Mouse (Mus musculus) limb, embryonic 14.5 days (tissue): ENCODE measurements around the gene Cabcoco1. TPM values are rescaled to one million over a fixed set of nuclear protein-coding genes. Genes with fewer than 3 reads are reported as not detected.

ENCODE experiments used
- ATAC-seq: fragments of 200-750 bp; cut with Nextera tagmentation; 2 replicates; pipeline ENCODE4 v1.8.0; 2017; ENCODE audit warnings: low read depth, moderate number of reproducible peaks, moderate TSS enrichment; ENCODE audit not compliant: low FRiP score
- DNase-seq: peaks from one replicate; pipeline ENCODE4 v3.0.0-alpha.2; 2015; ENCODE audit warnings: low spot score
- H3K27ac ChIP-seq: fragments of 300-500 bp; sonication (generic); replicated peaks from 2 replicates; pipeline ENCODE4 v1.5.1; 2014; ENCODE audit warnings: low read depth, mild to moderate bottlenecking, low read length, moderate library complexity, mixed read lengths
- H3K27me3 ChIP-seq: fragments of 300-500 bp; sonication (generic); 2 replicates; pipeline ENCODE4 v1.6.1; 2014; ENCODE audit warnings: low read length, mixed read lengths; ENCODE audit not compliant: control insufficient read depth, insufficient read depth
- H3K36me3 ChIP-seq: fragments of 300-500 bp; sonication (generic); 2 replicates; pipeline ENCODE4 v1.6.1; 2014; ENCODE audit warnings: mild to moderate bottlenecking, low read length, moderate library complexity, mixed read lengths; ENCODE audit not compliant: control insufficient read depth, insufficient read depth
- H3K4me1 ChIP-seq: fragments of 300-500 bp; sonication (generic); 2 replicates; pipeline ENCODE4 v1.6.1; 2014; ENCODE audit warnings: antibody characterized with exemption, low read length, mixed read lengths; ENCODE audit not compliant: control insufficient read depth, insufficient read depth
- H3K4me2 ChIP-seq: fragments of 300-500 bp; sonication (generic); replicated peaks from 2 replicates; pipeline ENCODE4 v1.6.1; 2014; ENCODE audit warnings: low read depth, mild to moderate bottlenecking, low read length, moderate library complexity; ENCODE audit not compliant: severe bottlenecking
- H3K4me3 ChIP-seq: fragments of 300-500 bp; sonication (generic); replicated peaks from 2 replicates; pipeline ENCODE4 v1.5.1; 2014; ENCODE audit warnings: low read length
- H3K9ac ChIP-seq: fragments of 300-500 bp; sonication (generic); 2 replicates; pipeline ENCODE4 v1.6.1; 2014; ENCODE audit warnings: mild to moderate bottlenecking, low read depth, low read length, moderate library complexity; ENCODE audit not compliant: severe bottlenecking
- H3K9me3 ChIP-seq: fragments of 300-500 bp; sonication (generic); 2 replicates; pipeline ENCODE4 v1.6.1; 2016; ENCODE audit warnings: low read length; ENCODE audit not compliant: control insufficient read depth
- POLR2A ChIP-seq: fragments of 200-500 bp; IDR thresholded peaks from 2 replicates; pipeline ENCODE4 v1.8.0; 2012; ENCODE audit warnings: inconsistent platforms, mild to moderate bottlenecking, moderate library complexity, borderline replicate concordance; ENCODE audit not compliant: insufficient read depth, insufficient read length; ENCODE audit errors: extremely low read depth
- WGBS: fragments of 180-500 bp; shearing (Covaris S2); extraction: QIAGEN DNeasy Blood & Tissue Kit; methylation state at CpG from one replicate; pipeline ENCODE4 v1.1.7; 2014; 5-methylcytosine and 5-hydroxymethylcytosine counted together
- polyA plus RNA-seq, 2 experiments: library from polyadenylated mRNA; depleted of rRNA in 1 of 2; stranded (reverse) in 1 of 2; unstranded in 1 of 2; fragments of >200 nt; fragmentation: Nextera tagmentation in 1 of 2; extraction: Ambion mirVana in 1 of 2; gene quantifications; 2 replicates each; pipeline versions ENCODE4 v1.2.1 to v1.2.3; 2012 to 2014

The Cabcoco1 gene
- polyA plus RNA-seq, 2 experiments: 0.58 to 1.8 TPM

GRCm38 (mm10) chr10:68444361-68445114, 97.2 kb downstream of the Cabcoco1 start:
- no peak for DNase-seq
- peaks cover 38% of the 10 kb centered on the region for H3K4me1 ChIP-seq
- WGBS: 77% methylated on average over 14 of the region's 14 CpGs
- no peak overlapping the region for H3K9ac ChIP-seq
- no peaks in the 10 kb centered on the region for H3K9me3 ChIP-seq
- no peak overlapping the region for H3K4me2 ChIP-seq
- TF ChIP-seq POLR2A: no peak
- H3K36me3 ChIP-seq: no peaks in the 10 kb centered on the region
- no peak overlapping the region for H3K27ac ChIP-seq
- no peak overlapping the region for H3K4me3 ChIP-seq
- no peaks in the 10 kb centered on the region for H3K27me3 ChIP-seq
- ATAC-seq: no peak

GRCm38 (mm10) chr10:68443132-68443531, 98.6 kb downstream of the Cabcoco1 start:
- Histone ChIP-seq H3K9me3 (no peaks in the 10 kb centered on the region), H3K9ac (no peak overlapping the region), H3K4me2 (0 out of 2 replicates have a peak overlapping the region, but pooled peaks have one; percentile 24), H3K27me3 (no peaks in the 10 kb centered on the region), H3K4me1 (peaks cover 39% of the 10 kb centered on the region), H3K27ac (0 out of 2 replicates have a peak overlapping the region, but pooled peaks have one; percentile 28), H3K36me3 (no peaks in the 10 kb centered on the region), H3K4me3 (no peak overlapping the region)
- DNase-seq: no peak
- TF ChIP-seq POLR2A: no peak
- no peak for ATAC-seq
- WGBS: 2% methylated on average over 7 of the region's 7 CpGs

GRCm38 (mm10) chr10:68442713-68443112, 99.0 kb downstream of the Cabcoco1 start:
- ATAC-seq: no peak
- Histone ChIP-seq H3K9ac (no peak overlapping the region), H3K4me3 (no peak overlapping the region), H3K4me1 (peaks cover 39% of the 10 kb centered on the region), H3K36me3 (no peaks in the 10 kb centered on the region), H3K27me3 (no peaks in the 10 kb centered on the region), H3K27ac (0 out of 2 replicates have a peak overlapping the region, but pooled peaks have one; percentile 28), H3K4me2 (0 out of 2 replicates have a peak overlapping the region, but pooled peaks have one; percentile 24), H3K9me3 (no peaks in the 10 kb centered on the region)
- 15% methylated on average over 3 of the region's 3 CpGs for WGBS
- DNase-seq: no peak
- TF ChIP-seq POLR2A: no peak

- H3K27me3 ChIP-seq: no peaks in the 10 kb centered on the region
- no peak overlapping the region for H3K4me3 ChIP-seq
- no peak overlapping the region for H3K27ac ChIP-seq
- H3K4me1 ChIP-seq: peaks cover 39% of the 10 kb centered on the region
- TF ChIP-seq POLR2A: no peak
- no peaks in the 10 kb centered on the region for H3K9me3 ChIP-seq
- WGBS: 45% methylated on average over 10 of the region's 10 CpGs
- DNase-seq (no peak), ATAC-seq (no peak)
- no peak overlapping the region for H3K4me2 ChIP-seq
- H3K9ac ChIP-seq: no peak overlapping the region
- H3K36me3 ChIP-seq: no peaks in the 10 kb centered on the region
Measured at GRCm38 (mm10) chr10:68441931-68442662, 99.6 kb downstream of the Cabcoco1 start.

GRCm38 (mm10) chr10:68440515-68440914, 101.2 kb downstream of the Cabcoco1 start:
- peak overlapping the region; percentile 5; the same call in 1 of the 2 replicates for H3K4me2 ChIP-seq
- H3K4me1 ChIP-seq: peaks cover 28% of the 10 kb centered on the region
- H3K27me3 ChIP-seq: no peaks in the 10 kb centered on the region
- H3K36me3 ChIP-seq: no peaks in the 10 kb centered on the region
- ATAC-seq (no peak), DNase-seq (peak; percentile 14)
- H3K4me3 ChIP-seq: no peak overlapping the region
- peak overlapping the region; percentile 65; the same call in 1 of the 2 replicates for H3K27ac ChIP-seq
- no peaks in the 10 kb centered on the region for H3K9me3 ChIP-seq
- no peak for TF ChIP-seq POLR2A
- H3K9ac ChIP-seq: no peak overlapping the region
- WGBS: 35% methylated on average over 8 of the region's 8 CpGs
